Mouse (Mus musculus) frontal cortex, postnatal 36 days (tissue): ENCODE data around the gene Ccdc88c.
"Not testable (repeated sequence)": the region's sequence is repeated elsewhere in the genome, so short reads cannot be mapped to it uniquely, and the experiment has no call there.

Experiments
- DNase-seq, 2 experiments: peaks; one replicate each; pipeline ENCODE4 v3.0.0; 2022; ENCODE audit warnings: low spot score in 2 of 2

The Ccdc88c gene

GRCm38 (mm10) chr12:101016412-101016928, 12.4 kb downstream of the Ccdc88c start:
- DNase-seq = no peak

DNA sequence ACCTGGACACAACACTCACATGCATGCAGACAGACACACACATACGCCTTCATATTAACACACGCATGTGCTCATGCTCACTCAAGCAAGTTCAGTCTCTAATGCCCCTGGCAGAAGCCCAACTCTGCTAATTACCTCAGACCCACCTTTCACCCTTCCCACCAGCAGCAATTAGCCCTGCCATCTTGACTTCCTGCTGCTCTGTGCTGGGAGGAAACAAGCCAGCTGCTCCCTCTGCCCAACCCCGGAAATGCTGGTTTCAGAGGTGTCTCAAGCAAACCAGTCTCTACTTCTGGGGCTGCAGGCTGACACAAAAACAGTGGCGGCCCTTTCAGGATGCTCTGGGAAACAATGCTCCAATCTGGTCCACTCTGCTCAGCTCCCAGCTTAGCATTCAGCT, 12.9 kb downstream of the Ccdc88c start:
- no peak for DNase-seq

- DNase-seq = no peak
Measured at GRCm38 (mm10) chr12:101015165-101015560, 13.7 kb downstream of the Ccdc88c start.

DNA sequence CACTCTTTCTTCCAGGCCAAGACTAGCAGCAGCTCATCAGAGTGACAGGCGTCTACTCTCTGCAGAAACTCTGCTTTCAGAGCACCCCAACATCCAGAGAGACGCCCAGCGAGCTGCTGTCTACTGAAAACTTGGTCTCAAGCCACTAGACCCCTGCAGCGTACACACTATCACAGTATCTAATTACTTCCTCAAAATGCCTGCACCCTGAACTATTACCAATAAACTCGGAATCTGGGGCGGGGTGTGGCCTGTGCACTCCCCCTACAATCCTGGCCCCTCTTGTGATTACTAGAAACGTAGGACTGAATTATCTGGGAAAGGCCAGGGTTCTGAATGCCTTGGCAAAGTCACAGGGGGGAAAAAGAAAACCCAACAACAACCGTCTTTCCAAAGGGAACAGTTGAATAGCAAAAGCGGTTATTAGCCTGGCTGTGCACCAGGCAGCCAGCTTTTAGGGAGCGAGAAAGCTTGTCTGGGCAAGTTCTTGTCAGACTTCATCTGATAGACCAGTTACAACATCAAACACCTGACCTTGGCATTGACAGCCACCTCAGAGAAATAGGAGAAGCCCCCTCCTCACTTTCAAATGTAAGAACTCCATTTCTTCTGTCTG, 14.2 kb downstream of the Ccdc88c start:
- no peak for DNase-seq

DNA sequence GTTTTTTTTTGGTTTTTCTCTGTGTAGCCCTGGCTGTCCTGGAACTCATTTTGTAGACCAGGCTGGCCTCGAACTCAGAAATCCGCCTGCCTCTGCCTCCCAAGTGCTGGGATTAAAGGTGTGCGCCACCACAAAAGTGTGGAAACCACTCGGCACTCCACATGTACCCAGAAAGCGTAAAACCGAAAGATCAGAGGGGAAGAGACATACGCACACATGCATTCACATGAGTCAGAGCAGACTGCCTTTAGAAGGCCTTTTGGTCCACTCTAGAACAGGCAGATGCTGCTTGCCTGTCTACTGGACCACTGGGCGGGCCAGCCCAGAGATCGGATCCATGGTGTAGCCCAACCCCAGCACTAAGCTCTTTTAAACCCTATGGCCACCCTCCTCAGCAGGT, 15.2 kb downstream of the Ccdc88c start:
- DNase-seq = not testable (repeated sequence)

- no peak for DNase-seq
Measured at GRCm38 (mm10) chr12:101013078-101013665, 15.7 kb downstream of the Ccdc88c start.

DNA sequence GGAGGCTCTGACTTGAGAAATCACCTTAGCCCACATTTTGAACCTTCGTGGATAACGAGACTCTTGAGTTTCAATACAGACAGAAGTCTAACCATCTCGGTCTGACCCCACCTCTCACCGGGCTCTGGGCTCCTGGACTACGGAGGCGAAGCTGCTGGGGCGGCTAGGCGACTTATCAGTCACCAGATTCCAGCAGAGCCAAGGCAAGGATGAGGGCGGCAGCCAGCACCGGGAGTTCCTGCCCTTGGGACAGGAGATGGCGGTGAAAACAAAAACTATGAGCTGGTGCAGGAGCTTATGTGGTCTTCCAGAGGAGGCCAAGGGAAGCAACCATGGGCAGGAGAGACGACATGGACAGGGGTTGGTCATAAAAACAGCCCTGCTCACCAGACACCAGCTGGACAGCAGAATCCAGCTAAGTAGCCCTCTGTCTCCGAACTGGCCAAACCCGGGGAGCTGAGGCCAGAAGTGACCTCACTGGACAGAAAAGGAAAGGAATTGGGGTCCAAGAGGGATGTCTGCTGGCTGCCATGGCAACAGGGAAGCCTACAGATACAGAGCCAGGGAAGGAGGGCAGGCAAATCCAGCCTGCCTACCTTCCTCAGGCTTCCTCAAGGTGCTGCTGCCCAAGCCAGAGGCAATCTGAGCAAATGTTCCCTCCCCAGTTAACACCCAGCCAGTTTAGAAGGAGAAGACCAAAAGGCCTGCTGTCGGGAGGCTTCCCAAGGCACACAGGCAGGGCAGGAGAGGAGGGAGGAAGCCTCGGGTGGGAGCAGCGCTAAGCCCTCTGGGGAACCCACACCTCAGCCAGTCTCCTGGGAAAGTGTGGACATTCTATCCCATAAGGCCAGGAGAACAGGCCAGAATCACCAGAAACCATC, 16.4 kb downstream of the Ccdc88c start:
- DNase-seq = no peak

DNA sequence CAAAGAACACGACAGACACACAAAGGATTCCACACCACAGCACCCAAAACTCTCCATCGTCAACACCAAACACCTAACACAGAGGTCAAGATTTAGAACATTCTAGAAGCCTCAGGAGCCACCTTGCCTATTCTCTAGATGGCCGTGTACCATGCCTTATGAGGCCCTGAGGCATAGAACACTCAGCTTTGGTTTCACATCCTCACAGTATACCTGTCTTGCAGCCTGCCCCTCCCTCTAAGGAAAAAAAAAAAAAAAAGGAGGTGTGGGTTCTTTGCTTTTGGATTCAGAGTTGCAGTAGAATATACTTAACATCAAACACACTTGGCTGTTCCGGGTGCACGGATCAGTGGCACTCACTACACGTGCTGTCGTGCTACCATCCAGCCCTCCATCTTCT, 17.8 kb downstream of the Ccdc88c start:
- DNase-seq = no peak

- DNase-seq = no peak
Measured at GRCm38 (mm10) chr12:101010148-101010920, 18.5 kb downstream of the Ccdc88c start.

DNA sequence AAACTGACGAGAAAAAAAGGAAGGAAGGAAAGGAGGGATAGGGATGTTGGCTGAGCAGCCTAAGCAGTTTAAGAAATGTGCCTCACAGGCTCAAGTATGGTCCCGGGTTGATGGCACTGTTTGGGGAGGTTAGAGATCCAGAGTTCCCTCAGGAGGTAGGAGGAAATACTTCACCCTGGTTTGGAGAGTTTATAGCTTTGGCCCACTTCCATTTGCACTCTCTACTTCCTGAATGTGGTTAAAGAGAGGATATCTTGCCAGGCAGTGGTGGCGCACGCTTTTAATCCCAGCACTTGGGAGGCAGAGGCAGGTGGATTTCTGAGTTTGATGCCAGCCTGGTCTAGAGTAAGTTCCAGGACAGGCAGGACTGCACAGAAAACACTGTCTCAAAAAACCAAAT, 19.6 kb downstream of the Ccdc88c start:
- DNase-seq = no peak

GRCm38 (mm10) chr12:101008648-101009047, 20.2 kb downstream of the Ccdc88c start:
- DNase-seq = no peak

DNA sequence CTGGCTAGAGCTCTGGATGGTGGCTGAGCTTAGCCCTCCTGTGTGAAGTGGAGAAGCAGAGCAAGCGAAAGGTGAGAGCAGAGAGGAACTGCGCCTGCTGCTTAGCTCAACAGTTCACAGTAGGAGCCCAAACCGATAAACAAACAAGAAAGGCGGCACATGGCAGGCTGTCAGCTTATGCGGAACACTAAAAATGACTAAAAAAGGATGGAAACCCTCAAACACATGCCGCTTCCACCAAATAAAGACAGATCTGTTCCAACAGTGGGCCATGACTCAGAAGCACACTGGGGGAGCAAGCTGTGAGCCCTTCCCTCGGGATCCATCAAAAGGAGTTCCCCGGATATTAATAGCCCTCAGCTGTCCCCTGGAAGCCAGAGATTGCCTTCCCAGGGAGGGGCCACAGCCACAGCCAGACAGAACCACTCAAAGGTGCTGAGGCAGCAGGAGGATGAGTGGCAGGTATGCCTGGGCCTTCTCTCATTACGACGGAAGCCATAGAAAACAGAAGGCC, 20.8 kb downstream of the Ccdc88c start:
- peak; percentile 71 to 76 for DNase-seq

GRCm38 (mm10) chr12:101007427-101007826, 21.4 kb downstream of the Ccdc88c start:
- DNase-seq = no peak

- no peak for DNase-seq
Measured at GRCm38 (mm10) chr12:101005665-101006420, 23.0 kb downstream of the Ccdc88c start.

DNA sequence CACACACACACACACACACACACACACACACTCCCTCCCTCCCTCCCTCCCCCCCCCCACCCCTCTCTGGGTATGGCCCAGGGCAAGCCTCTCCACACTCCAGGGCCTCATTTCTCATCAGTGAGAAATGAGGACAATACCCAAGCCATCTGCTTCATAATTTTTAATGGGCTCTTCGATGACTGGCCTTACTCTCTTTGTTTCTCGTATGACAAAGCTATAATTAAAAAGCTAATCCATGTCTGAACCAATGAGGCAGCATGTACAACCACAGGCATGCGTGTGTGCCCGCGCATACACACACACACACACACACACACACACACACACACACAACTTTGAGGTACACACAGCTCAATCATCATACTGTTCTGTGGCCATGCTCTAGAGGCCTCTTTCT, 23.9 kb downstream of the Ccdc88c start:
- no peak for DNase-seq

- no peak for DNase-seq
Measured at GRCm38 (mm10) chr12:101002801-101003513, 25.9 kb downstream of the Ccdc88c start.

DNA sequence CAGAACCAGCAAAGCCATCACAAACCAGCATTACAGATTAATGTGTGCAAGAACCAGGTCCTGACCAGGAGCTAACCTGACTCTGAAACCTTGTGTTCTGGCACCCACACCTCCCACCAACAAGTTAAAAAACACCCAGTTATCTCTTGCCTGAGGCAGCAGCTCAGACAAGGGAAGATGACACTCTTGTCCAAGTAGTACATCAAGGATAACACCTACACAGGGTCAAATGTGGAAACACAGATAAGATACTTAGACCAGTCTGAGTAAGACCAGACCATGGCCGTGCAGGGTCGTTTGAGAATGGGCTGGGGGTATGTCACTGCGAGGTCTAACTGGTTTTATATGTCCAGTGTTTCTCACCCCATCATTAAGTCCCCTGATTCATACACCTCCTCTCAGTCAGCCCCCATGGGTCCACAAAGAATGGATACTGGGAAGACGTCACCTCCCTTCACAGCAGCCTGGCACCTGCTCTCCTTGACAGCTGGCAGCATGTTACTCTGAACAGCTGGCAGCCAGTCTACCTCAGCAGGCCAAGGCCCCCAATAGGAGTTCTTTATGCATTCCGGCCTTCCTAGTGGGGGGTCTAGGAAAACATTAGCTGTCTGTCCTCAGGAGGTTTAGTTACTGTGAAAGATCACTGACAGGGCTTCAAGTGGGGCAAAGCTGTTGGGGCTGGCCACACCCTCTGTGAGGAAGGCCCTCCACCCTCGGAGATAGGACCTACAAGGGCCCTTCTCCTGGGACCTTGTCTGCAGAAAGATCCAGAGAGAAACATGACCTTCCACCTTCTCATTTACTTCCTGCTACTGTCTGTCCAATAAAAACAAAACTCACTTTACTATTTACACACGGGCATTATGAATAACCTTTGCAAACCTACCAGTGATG, 29.5 kb downstream of the Ccdc88c start:
- DNase-seq = no peak

GRCm38 (mm10) chr12:100998564-100998962, 30.3 kb downstream of the Ccdc88c start:
- no peak for DNase-seq
